Mouse (Mus musculus): ENCODE data around the gene Hoxb5. TPM values are rescaled to one million over a fixed set of nuclear protein-coding genes. Genes with fewer than 3 reads are reported as not detected.

The Hoxb5 gene
- polyA plus RNA-seq, 1 experiment from 2014 or later: 140 TPM

- no peaks in the 10 kb centered on the region for H3K36me3 ChIP-seq
- no peak overlapping the region for H3K4me2 ChIP-seq
- H3K27ac ChIP-seq (replicated peaks): no peak overlapping the region
- ATAC-seq (ENCODE audit: low FRiP score, low read depth): no peak
- peaks cover 13% of the 10 kb centered on the region; the same call in 1 of the 2 replicates for H3K4me1 ChIP-seq (replicated peaks)
- H3K9ac ChIP-seq: no peak overlapping the region
- no peaks in the 10 kb centered on the region for H3K9me3 ChIP-seq
- peaks cover 92% of the 10 kb centered on the region for H3K27me3 ChIP-seq
- 13% methylated on average over 4 of the region's 4 CpGs for WGBS
- no peak overlapping the region for H3K4me3 ChIP-seq
These were observed 27.2 kb upstream of the Hoxb5 start for GRCm38 (mm10) chr11:96275896-96276295.

- Histone ChIP-seq H3K4me1 (replicated peaks) (peaks cover 2% of the 10 kb centered on the region; the same call in 1 of the 2 replicates), H3K27ac (replicated peaks) (peak overlapping the region; percentile 50)
These were observed 25.7 kb upstream of the Hoxb5 start for GRCm38 (mm10) chr11:96277151-96278044.

GRCm38 (mm10) chr11:96278324-96278723 lies 24.8 kb upstream of the Hoxb5 start:
- WGBS: 16% methylated on average over 14 of the region's 14 CpGs
- H3K36me3 ChIP-seq: no peaks in the 10 kb centered on the region
- H3K4me3 ChIP-seq: no peak overlapping the region
- H3K27me3 ChIP-seq: peaks cover 87% of the 10 kb centered on the region
- H3K27ac ChIP-seq (replicated peaks): 0 out of 2 replicates have a peak overlapping the region, but pooled peaks have one; percentile 9
- H3K4me1 ChIP-seq (replicated peaks): no peaks in the 10 kb centered on the region
- H3K9ac ChIP-seq: no peak overlapping the region
- no peaks in the 10 kb centered on the region for H3K9me3 ChIP-seq
- H3K4me2 ChIP-seq: no peak overlapping the region
- no peak for ATAC-seq (ENCODE audit: low FRiP score, low read depth)

More at GRCm38 (mm10) chr11:96277151-96278044, 25.7 kb upstream of the Hoxb5 start:
- Histone ChIP-seq H3K36me3 (no peaks in the 10 kb centered on the region), H3K9me3 (no peaks in the 10 kb centered on the region), H3K9ac (no peak overlapping the region), H3K4me3 (no peak overlapping the region), H3K27me3 (peaks cover 91% of the 10 kb centered on the region), H3K4me2 (peak overlapping the region; percentile 20)
- WGBS: 2% methylated on average over 35 of the region's 35 CpGs
- no peak for ATAC-seq (ENCODE audit: low FRiP score, low read depth)

GRCm38 (mm10) chr11:96278773-96279172 lies 24.4 kb upstream of the Hoxb5 start:
- peaks cover 87% of the 10 kb centered on the region for H3K27me3 ChIP-seq
- WGBS: under 1% methylated on average over 9 of the region's 9 CpGs
- no peak overlapping the region for H3K27ac ChIP-seq (replicated peaks)
- peak overlapping the region; percentile 38 for H3K4me2 ChIP-seq
- H3K9me3 ChIP-seq: no peaks in the 10 kb centered on the region
- no peak overlapping the region for H3K9ac ChIP-seq
- H3K4me1 ChIP-seq (replicated peaks): no peaks in the 10 kb centered on the region
- H3K36me3 ChIP-seq: no peaks in the 10 kb centered on the region
- no peak overlapping the region for H3K4me3 ChIP-seq
- ATAC-seq (ENCODE audit: low FRiP score, low read depth): peak; percentile 84; the same call in 1 of the 2 replicates

- peak overlapping the region; percentile 4; the same call in 1 of the 2 replicates for H3K4me3 ChIP-seq
- H3K27ac ChIP-seq (replicated peaks): peak overlapping the region; percentile 58; the same call in 1 of the 2 replicates
- H3K9ac ChIP-seq: no peak overlapping the region
- H3K36me3 ChIP-seq: no peaks in the 10 kb centered on the region
- peaks cover 6% of the 10 kb centered on the region for H3K4me1 ChIP-seq (replicated peaks)
- H3K27me3 ChIP-seq: peaks cover 86% of the 10 kb centered on the region
- WGBS: 3% methylated on average over 31 of the region's 31 CpGs
- no peak for ATAC-seq (ENCODE audit: low FRiP score, low read depth)
- H3K9me3 ChIP-seq: no peaks in the 10 kb centered on the region
- peak overlapping the region; percentile 38 for H3K4me2 ChIP-seq
These were observed 23.5 kb upstream of the Hoxb5 start for GRCm38 (mm10) chr11:96279421-96280233.

GRCm38 (mm10) chr11:96280399-96281378 lies 22.4 kb upstream of the Hoxb5 start:
- 13% methylated on average over 8 of the region's 8 CpGs for WGBS
- no peak for ATAC-seq (ENCODE audit: low FRiP score, low read depth)
- no peaks in the 10 kb centered on the region for H3K36me3 ChIP-seq
- H3K4me3 ChIP-seq: peak overlapping the region; percentile 40; the same call in 1 of the 2 replicates
- no peak overlapping the region for H3K9ac ChIP-seq
- peaks cover 82% of the 10 kb centered on the region for H3K27me3 ChIP-seq
- no peaks in the 10 kb centered on the region for H3K9me3 ChIP-seq
- H3K4me1 ChIP-seq (replicated peaks): peaks cover 6% of the 10 kb centered on the region
- H3K27ac ChIP-seq (replicated peaks): peak overlapping the region; percentile 72
- H3K4me2 ChIP-seq: peak overlapping the region; percentile 50

- WGBS: 3% methylated on average over 18 of the region's 18 CpGs
- peak overlapping the region; percentile 72 for H3K27ac ChIP-seq (replicated peaks)
- no peaks in the 10 kb centered on the region for H3K36me3 ChIP-seq
- H3K4me3 ChIP-seq: peak overlapping the region; percentile 40; the same call in 1 of the 2 replicates
- no peak overlapping the region for H3K9ac ChIP-seq
- no peak for ATAC-seq (ENCODE audit: low FRiP score, low read depth)
- peaks cover 6% of the 10 kb centered on the region for H3K4me1 ChIP-seq (replicated peaks)
- H3K27me3 ChIP-seq: peaks cover 80% of the 10 kb centered on the region
- H3K4me2 ChIP-seq: peak overlapping the region; percentile 50
- no peaks in the 10 kb centered on the region for H3K9me3 ChIP-seq
These were observed 21.7 kb upstream of the Hoxb5 start for GRCm38 (mm10) chr11:96281396-96281795.

GRCm38 (mm10) chr11:96281855-96282570 lies 21.1 kb upstream of the Hoxb5 start, which contains the start of gene Hoxb8:
TSS of gene Hoxb8 (plus strand) at chr11:96281905.
- no peaks in the 10 kb centered on the region for H3K36me3 ChIP-seq
- H3K9me3 ChIP-seq: no peaks in the 10 kb centered on the region
- H3K4me1 ChIP-seq (replicated peaks): peaks cover 6% of the 10 kb centered on the region
- WGBS: 1% methylated on average over 27 of the region's 27 CpGs
- H3K9ac ChIP-seq: no peak within 1 kb of the TSS; the same call in 1 of the 2 replicates
- no peak for ATAC-seq (ENCODE audit: low FRiP score, low read depth)
- peak within 1 kb of the TSS; percentile 50 for H3K4me2 ChIP-seq
- H3K27ac ChIP-seq (replicated peaks): peak within 1 kb of the TSS; percentile 72
- peak within 1 kb of the TSS; percentile 40 for H3K4me3 ChIP-seq
- peaks cover 78% of the 10 kb centered on the region for H3K27me3 ChIP-seq

- Histone ChIP-seq H3K9me3 (no peaks in the 10 kb centered on the region), H3K27me3 (peaks cover 77% of the 10 kb centered on the region), H3K4me1 (replicated peaks) (peaks cover 6% of the 10 kb centered on the region), H3K27ac (replicated peaks) (peak overlapping the region; percentile 72), H3K36me3 (no peaks in the 10 kb centered on the region), H3K4me3 (peak overlapping the region; percentile 40), H3K4me2 (peak overlapping the region; percentile 50), H3K9ac (peak overlapping the region; percentile 37)
- under 1% methylated on average over 49 of the region's 49 CpGs for WGBS
- ATAC-seq (ENCODE audit: low FRiP score, low read depth): no peak
These were observed 20.2 kb upstream of the Hoxb5 start for GRCm38 (mm10) chr11:96282795-96283430.

GRCm38 (mm10) chr11:96284041-96284749 lies 18.9 kb upstream of the Hoxb5 start:
- WGBS: under 1% methylated on average over 48 of the region's 49 CpGs
- H3K4me3 ChIP-seq: peak overlapping the region; percentile 40
- peak overlapping the region; percentile 72 for H3K27ac ChIP-seq (replicated peaks)
- peak overlapping the region; percentile 28 for H3K9ac ChIP-seq
- no peak for ATAC-seq (ENCODE audit: low FRiP score, low read depth)
- H3K9me3 ChIP-seq: no peaks in the 10 kb centered on the region
- peaks cover 77% of the 10 kb centered on the region for H3K27me3 ChIP-seq
- H3K4me2 ChIP-seq: peak overlapping the region; percentile 50
- no peaks in the 10 kb centered on the region for H3K36me3 ChIP-seq
- peaks cover 6% of the 10 kb centered on the region for H3K4me1 ChIP-seq (replicated peaks)
